Mouse (Mus musculus) G1E (cell line): Measurements from ENCODE around the gene Cp.

Experiments
- CTCF ChIP-seq: IDR thresholded peaks from 2 replicates; pipeline ENCODE4 v1.5.1; 2012; ENCODE audit warnings: low read depth, low read length, inconsistent platforms, mixed read lengths
- GATA1 ChIP-seq: IDR thresholded peaks from 2 replicates; pipeline ENCODE4 v1.6.1; 2012; ENCODE audit warnings: borderline replicate concordance, low read length, inconsistent platforms, mixed read lengths
- GATA2 ChIP-seq: IDR thresholded peaks from 2 replicates; pipeline ENCODE4 v1.6.1; 2012; ENCODE audit warnings: low read depth, low read length, inconsistent platforms, borderline replicate concordance
- POLR2AphosphoS5 ChIP-seq: IDR thresholded peaks from 2 replicates; pipeline ENCODE4 v1.6.1; 2012; ENCODE audit warnings: low read depth, low read length, inconsistent platforms; ENCODE audit not compliant: insufficient replicate concordance
- TAL1 ChIP-seq: conservative IDR thresholded peaks from 2 replicates; pipeline ENCODE4 v1.6.1; 2012; ENCODE audit warnings: low read depth, low read length, inconsistent platforms, mixed read lengths

GRCm38 (mm10) chr3:20057306-20058196 lies 100.7 kb downstream of the Cp start, which contains the start of gene Hltf:
- TF ChIP-seq CTCF (no peak), POLR2AphosphoS5 (no peak), GATA1 (no peak), TAL1 (no peak), GATA2 (no peak)
